Mouse (Mus musculus) left cerebral cortex, adult 2 months (tissue): ENCODE results near the gene Olfr877. TPM values are rescaled to one million over a fixed set of nuclear protein-coding genes. Genes with fewer than 3 reads are reported as not detected.

Experiments used
- DNase-seq, 2 experiments: peaks; one replicate each; pipeline ENCODE4 v3.0.0; 2021 to 2022; ENCODE audit warnings: low spot score in 2 of 2, mixed read lengths in 1 of 2; ENCODE audit errors: extremely low spot score in 1 of 2
- H3K27ac ChIP-seq: fragments of 200-600 bp; 2 replicates; pipeline ENCODE4 v1.8.1; 2022
- H3K4me3 ChIP-seq: fragments of 200-600 bp; 2 replicates; pipeline ENCODE4 v1.8.1; 2022
- CTCF ChIP-seq: fragments of 200-600 bp; IDR thresholded peaks from 2 replicates; pipeline ENCODE4 v1.8.1; 2022; ENCODE audit warnings: antibody characterized with exemption, mild to moderate bottlenecking, moderate library complexity
- intact Hi-C: fragments of 180-260 bp; cut with DNase I; formaldehyde crosslinking; loops from one replicate; pipeline ENCODE4 v1.15.1; 2025
- total RNA-seq, 2 experiments: library from RNA; stranded (reverse); gene quantifications; 2 replicates each; pipeline ENCODE4 v1.2.3; 2021

The Olfr877 gene
- total RNA-seq, 2 experiments from 2014 or later = 0.25 TPM; not detected in 1

- no peak for TF ChIP-seq CTCF
- DNase-seq = no peak
- no peak within 1 kb of the TSS for H3K27ac ChIP-seq
Measured at GRCm38 (mm10) chr9:37896661-37897060, 42.6 kb downstream of the Olfr877 start, which contains the start of gene Olfr145. Olfr145 (plus strand) TSS chr9:37896724.

GRCm38 (mm10) chr9:37905555-37905954, 51.5 kb downstream of the Olfr877 start:
- no peak for DNase-seq
- Histone ChIP-seq H3K4me3 (no peak overlapping the region), H3K27ac (peak overlapping the region; percentile 69)
- intact Hi-C loops = loop anchor here (5.0 kb wide), 1 partner anchor 73 kb away; no protein-coding TSS in a partner anchor
- peak; percentile 19 for TF ChIP-seq CTCF

More at GRCm38 (mm10) chr9:37896661-37897060, 42.6 kb downstream of the Olfr877 start, which contains the start of gene Olfr145:
- intact Hi-C loops = no loop called here
- H3K4me3 ChIP-seq = no peak within 1 kb of the TSS

Other genes starting within 250 kb of the Olfr877 start
- 1 to 10 TPM; 1.7 to 2.1 TPM for gene Spa17, start 240.5 kb upstream of the Olfr877 start, total RNA-seq
- gene Tbrg1, start 197.0 kb upstream of the Olfr877 start, total RNA-seq = 10 to 100 TPM; 52.5 to 59.8 TPM
- not detected for gene Panx3, start 185.0 kb upstream of the Olfr877 start, total RNA-seq
- gene Olfr160, start 138.0 kb upstream of the Olfr877 start, total RNA-seq = not detected
- not detected for gene Olfr874, start 109.2 kb upstream of the Olfr877 start, total RNA-seq
- gene Olfr875, start 82.4 kb upstream of the Olfr877 start, total RNA-seq = not detected
- not detected for gene Olfr876, start 51.2 kb upstream of the Olfr877 start, total RNA-seq
- gene Olfr145, start 42.5 kb downstream of the Olfr877 start, total RNA-seq = under 1 TPM; 0.05 to 0.07 TPM
- gene Olfr878, start 63.6 kb downstream of the Olfr877 start, total RNA-seq = under 1 TPM; 0.23 to 0.36 TPM
- gene Olfr881, start 137.6 kb downstream of the Olfr877 start, total RNA-seq = under 1 TPM; 0.26 to 0.34 TPM
- gene Olfr883, start 171.5 kb downstream of the Olfr877 start, total RNA-seq = not detected
- gene Olfr884, start 192.3 kb downstream of the Olfr877 start, total RNA-seq = not detected
- not detected for gene Olfr885, start 207.1 kb downstream of the Olfr877 start, total RNA-seq
- gene Olfr887, start 229.8 kb downstream of the Olfr877 start, total RNA-seq = not detected